Mouse (Mus musculus): ENCODE results near the gene Zdhhc14. TPM values are rescaled to one million over a fixed set of nuclear protein-coding genes. Genes with fewer than 3 reads are reported as not detected.

Gene Zdhhc14
- polyA plus RNA-seq, 1 experiment = 5.7 TPM

GRCm38 (mm10) chr17:5574672-5575071, 82.3 kb downstream of the Zdhhc14 start:
- no peaks in the 10 kb centered on the region for H3K27me3 ChIP-seq (ENCODE audit: control insufficient read depth, insufficient read depth, low read length)
- H3K4me3 ChIP-seq (ENCODE audit: extremely low read depth, insufficient read depth, insufficient read length) = no peak overlapping the region
- peak; percentile 7 for DNase-seq (ENCODE audit: low read depth in 1 of 2, low spot score in 2 of 2)
- no peak overlapping the region for H3K27ac ChIP-seq (ENCODE audit: insufficient read depth, low read length)
- TF ChIP-seq POLR2A (IDR thresholded peaks at IDR 0.05; ENCODE audit: low read depth, low read length) = no peak
- H3K4me1 ChIP-seq (ENCODE audit: control insufficient read depth, insufficient read depth, insufficient read length) = peaks cover 6% of the 10 kb centered on the region; the same call in 1 of the 2 replicates
- 61% methylated on average over 5 of the region's 5 CpGs for WGBS
- no peaks in the 10 kb centered on the region for H3K36me3 ChIP-seq (ENCODE audit: control insufficient read depth, insufficient read depth, low read length)

- TF ChIP-seq CTCF (IDR thresholded peaks at IDR 0.05; ENCODE audit: extremely low read depth, insufficient read depth, insufficient read length, insufficient replicate concordance) = no peak
- no peak for TF ChIP-seq POLR2A (IDR thresholded peaks at IDR 0.05; ENCODE audit: low read depth, low read length)
- 81% methylated on average over 4 of the region's 4 CpGs for WGBS
- Histone ChIP-seq H3K36me3 (ENCODE audit: control insufficient read depth, insufficient read depth, low read length) (no peaks in the 10 kb centered on the region), H3K27me3 (ENCODE audit: control insufficient read depth, insufficient read depth, low read length) (no peaks in the 10 kb centered on the region), H3K27ac (ENCODE audit: insufficient read depth, low read length) (no peak overlapping the region), H3K4me3 (ENCODE audit: extremely low read depth, insufficient read depth, insufficient read length) (no peak overlapping the region), H3K4me1 (ENCODE audit: control insufficient read depth, insufficient read depth, insufficient read length) (peaks cover 6% of the 10 kb centered on the region; the same call in 1 of the 2 replicates)
- no peak for DNase-seq (ENCODE audit: low read depth in 1 of 2, low spot score in 2 of 2)
These were observed 83.2 kb downstream of the Zdhhc14 start for GRCm38 (mm10) chr17:5575518-5575917.

GRCm38 (mm10) chr17:5582232-5582631, 89.9 kb downstream of the Zdhhc14 start:
- 83% methylated on average over 3 of the region's 3 CpGs for WGBS
- H3K27ac ChIP-seq (ENCODE audit: insufficient read depth, low read length) = no peak overlapping the region

GRCm38 (mm10) chr17:5582937-5583336, 90.6 kb downstream of the Zdhhc14 start:
- Histone ChIP-seq H3K4me3 (ENCODE audit: extremely low read depth, insufficient read depth, insufficient read length) (no peak overlapping the region), H3K27ac (ENCODE audit: insufficient read depth, low read length) (no peak overlapping the region), H3K4me1 (ENCODE audit: control insufficient read depth, insufficient read depth, insufficient read length) (no peaks in the 10 kb centered on the region), H3K27me3 (ENCODE audit: control insufficient read depth, insufficient read depth, low read length) (no peaks in the 10 kb centered on the region), H3K36me3 (ENCODE audit: control insufficient read depth, insufficient read depth, low read length) (no peaks in the 10 kb centered on the region)
- WGBS = 87% methylated on average over 5 of the region's 5 CpGs
- DNase-seq (ENCODE audit: low read depth in 1 of 2, low spot score in 2 of 2) = no peak
- TF ChIP-seq POLR2A (IDR thresholded peaks at IDR 0.05; ENCODE audit: low read depth, low read length) (no peak), CTCF (IDR thresholded peaks at IDR 0.05; ENCODE audit: extremely low read depth, insufficient read depth, insufficient read length, insufficient replicate concordance) (no peak)

More at GRCm38 (mm10) chr17:5582232-5582631, 89.9 kb downstream of the Zdhhc14 start:
- Histone ChIP-seq H3K4me1 (ENCODE audit: control insufficient read depth, insufficient read depth, insufficient read length) (no peaks in the 10 kb centered on the region), H3K4me3 (ENCODE audit: extremely low read depth, insufficient read depth, insufficient read length) (no peak overlapping the region), H3K27me3 (ENCODE audit: control insufficient read depth, insufficient read depth, low read length) (no peaks in the 10 kb centered on the region), H3K36me3 (ENCODE audit: control insufficient read depth, insufficient read depth, low read length) (no peaks in the 10 kb centered on the region)
- DNase-seq (ENCODE audit: low read depth in 1 of 2, low spot score in 2 of 2) = no peak
- no peak for TF ChIP-seq POLR2A (IDR thresholded peaks at IDR 0.05; ENCODE audit: low read depth, low read length)
- no peak for TF ChIP-seq CTCF (IDR thresholded peaks at IDR 0.05; ENCODE audit: extremely low read depth, insufficient read depth, insufficient read length, insufficient replicate concordance)

- WGBS = 87% methylated on average over 12 of the region's 12 CpGs
- TF ChIP-seq POLR2A (IDR thresholded peaks at IDR 0.05; ENCODE audit: low read depth, low read length) (no peak), CTCF (IDR thresholded peaks at IDR 0.05; ENCODE audit: extremely low read depth, insufficient read depth, insufficient read length, insufficient replicate concordance) (no peak)
- no peaks in the 10 kb centered on the region for H3K4me1 ChIP-seq (ENCODE audit: control insufficient read depth, insufficient read depth, insufficient read length)
- no peak overlapping the region for H3K4me3 ChIP-seq (ENCODE audit: extremely low read depth, insufficient read depth, insufficient read length)
- no peak overlapping the region for H3K27ac ChIP-seq (ENCODE audit: insufficient read depth, low read length)
- no peaks in the 10 kb centered on the region for H3K36me3 ChIP-seq (ENCODE audit: control insufficient read depth, insufficient read depth, low read length)
- DNase-seq (ENCODE audit: low read depth in 1 of 2, low spot score in 2 of 2) = no peak
- no peaks in the 10 kb centered on the region for H3K27me3 ChIP-seq (ENCODE audit: control insufficient read depth, insufficient read depth, low read length)
These were observed 91.3 kb downstream of the Zdhhc14 start for GRCm38 (mm10) chr17:5583472-5584145.

- no peak for DNase-seq (ENCODE audit: low read depth in 1 of 2, low spot score in 2 of 2)
- Histone ChIP-seq H3K4me1 (ENCODE audit: control insufficient read depth, insufficient read depth, insufficient read length) (no peaks in the 10 kb centered on the region; the same call in 1 of the 2 replicates), H3K27me3 (ENCODE audit: control insufficient read depth, insufficient read depth, low read length) (no peaks in the 10 kb centered on the region), H3K36me3 (ENCODE audit: control insufficient read depth, insufficient read depth, low read length) (no peaks in the 10 kb centered on the region), H3K27ac (ENCODE audit: insufficient read depth, low read length) (no peak overlapping the region), H3K4me3 (ENCODE audit: extremely low read depth, insufficient read depth, insufficient read length) (no peak overlapping the region)
- WGBS = 47% methylated on average over 6 of the region's 6 CpGs
- no peak for TF ChIP-seq POLR2A (IDR thresholded peaks at IDR 0.05; ENCODE audit: low read depth, low read length)
- TF ChIP-seq CTCF (IDR thresholded peaks at IDR 0.05; ENCODE audit: extremely low read depth, insufficient read depth, insufficient read length, insufficient replicate concordance) = no peak
These were observed 99.3 kb downstream of the Zdhhc14 start for GRCm38 (mm10) chr17:5591604-5592209.

- WGBS = 84% methylated on average over 2 of the region's 2 CpGs
- H3K27ac ChIP-seq (ENCODE audit: insufficient read depth, low read length) = no peak overlapping the region
- H3K4me1 ChIP-seq (ENCODE audit: control insufficient read depth, insufficient read depth, insufficient read length) = no peaks in the 10 kb centered on the region; the same call in 1 of the 2 replicates
- H3K36me3 ChIP-seq (ENCODE audit: control insufficient read depth, insufficient read depth, low read length) = no peaks in the 10 kb centered on the region
- TF ChIP-seq CTCF (IDR thresholded peaks at IDR 0.05; ENCODE audit: extremely low read depth, insufficient read depth, insufficient read length, insufficient replicate concordance) (no peak), POLR2A (IDR thresholded peaks at IDR 0.05; ENCODE audit: low read depth, low read length) (no peak)
- DNase-seq (ENCODE audit: low read depth in 1 of 2, low spot score in 2 of 2) = no peak
- H3K4me3 ChIP-seq (ENCODE audit: extremely low read depth, insufficient read depth, insufficient read length) = no peak overlapping the region
- H3K27me3 ChIP-seq (ENCODE audit: control insufficient read depth, insufficient read depth, low read length) = no peaks in the 10 kb centered on the region
These were observed 100.7 kb downstream of the Zdhhc14 start for GRCm38 (mm10) chr17:5593071-5593470.

Data from spleen, adult 2 months (tissue).